10 mouse cellular contexts compared by ENCODE assay signal in genomic region chr9:63750360-63750974, GRCm38 (mm10). TPM values are rescaled to one million over a fixed set of nuclear protein-coding genes. Genes with fewer than 3 reads are reported as not detected.
DNase-seq lines count a peak whose midpoint lies in the region; ATAC-seq and TF ChIP-seq lines count a peak whose summit lies in the region.
"Had no signal": no experiment of that assay in that cellular context is flagged by ENCODE, and none has a peak within 500 bp of the region (broad histone marks: within the 10 kb centered on the region; RNA-seq: fewer than 3 reads in every experiment).

No protein-coding gene starts in this region.

- no peak overlapping the region for H3K4me3 ChIP-seq in forebrain, embryonic 12.5 days (replicated peaks)
- H3K4me3 ChIP-seq in forebrain, embryonic 14.5 days (ENCODE audit: low read depth, low read length): no peak overlapping the region
- no peak overlapping the region for H3K4me3 ChIP-seq in kidney, postnatal 0 days (replicated peaks; ENCODE audit: low read depth, low read length)
- H3K4me3 ChIP-seq in embryonic facial prominence, embryonic 10.5 days: peak overlapping the region; percentile 8; the same call in 1 of the 2 replicates
- no peak overlapping the region for H3K4me3 ChIP-seq in midbrain, embryonic 12.5 days

- no peak for ATAC-seq in forebrain, embryonic 12.5 days (ENCODE audit: low FRiP score)
- ATAC-seq in forebrain, embryonic 14.5 days: no peak
- no peak for ATAC-seq in kidney, postnatal 0 days (replicated peaks; ENCODE audit: low FRiP score, low read depth)
- no peak for ATAC-seq in midbrain, embryonic 12.5 days (ENCODE audit: low FRiP score, low read depth)

- no peak for TF ChIP-seq CTCF in kidney, postnatal 0 days (IDR thresholded peaks at IDR 0.05; ENCODE audit: low read depth)

- H3K27ac ChIP-seq in forebrain, embryonic 12.5 days: 0 out of 2 replicates have a peak overlapping the region, but pooled peaks have one; percentile 56
- no peak overlapping the region; the same call in 1 of the 2 replicates for H3K27ac ChIP-seq in forebrain, embryonic 14.5 days (ENCODE audit: low read depth, low read length)
- 0 out of 2 replicates have a peak overlapping the region, but pooled peaks have one; percentile 14 for H3K27ac ChIP-seq in kidney, postnatal 0 days
- H3K27ac ChIP-seq in embryonic facial prominence, embryonic 10.5 days (replicated peaks): 0 out of 2 replicates have a peak overlapping the region, but pooled peaks have one; percentile 3
- H3K27ac ChIP-seq in midbrain, embryonic 12.5 days (replicated peaks): no peak overlapping the region

- peaks cover 91% of the 10 kb centered on the region for H3K4me1 ChIP-seq in forebrain, embryonic 12.5 days
- H3K4me1 ChIP-seq in forebrain, embryonic 14.5 days (ENCODE audit: control insufficient read depth, insufficient read depth, low read length): peaks cover 33% of the 10 kb centered on the region
- H3K4me1 ChIP-seq in kidney, postnatal 0 days (replicated peaks; ENCODE audit: insufficient read depth, low read length): peaks cover 79% of the 10 kb centered on the region
- peaks cover 100% of the 10 kb centered on the region for H3K4me1 ChIP-seq in embryonic facial prominence, embryonic 10.5 days
- peaks cover 69% of the 10 kb centered on the region for H3K4me1 ChIP-seq in midbrain, embryonic 12.5 days

- WGBS in forebrain, embryonic 12.5 days: 23% methylated on average over 10 of the region's 10 CpGs
- WGBS in forebrain, embryonic 14.5 days: 18% methylated on average over 10 of the region's 10 CpGs
- WGBS in kidney, postnatal 0 days: 32% methylated on average over 10 of the region's 10 CpGs
- WGBS in embryonic facial prominence, embryonic 10.5 days: 53% methylated on average over 10 of the region's 10 CpGs
- 21% methylated on average over 10 of the region's 10 CpGs for WGBS in midbrain, embryonic 12.5 days

- no peaks in the 10 kb centered on the region for H3K36me3 ChIP-seq in forebrain, embryonic 12.5 days (replicated peaks)
- H3K36me3 ChIP-seq in forebrain, embryonic 14.5 days (ENCODE audit: control insufficient read depth, insufficient read depth, low read length): no peaks in the 10 kb centered on the region
- H3K36me3 ChIP-seq in kidney, postnatal 0 days (ENCODE audit: insufficient read depth, low read length): no peaks in the 10 kb centered on the region
- H3K36me3 ChIP-seq in embryonic facial prominence, embryonic 10.5 days (replicated peaks): peaks cover 8% of the 10 kb centered on the region
- H3K36me3 ChIP-seq in midbrain, embryonic 12.5 days: no peaks in the 10 kb centered on the region

- no peak overlapping the region for H3K9ac ChIP-seq in forebrain, embryonic 12.5 days
- H3K9ac ChIP-seq in forebrain, embryonic 14.5 days (ENCODE audit: low read length): no peak overlapping the region
- no peak overlapping the region for H3K9ac ChIP-seq in kidney, postnatal 0 days (ENCODE audit: low read depth, low read length)
- no peak overlapping the region for H3K9ac ChIP-seq in midbrain, embryonic 12.5 days (replicated peaks)

- 0 out of 2 replicates have a peak overlapping the region, but pooled peaks have one; percentile 8 for H3K4me2 ChIP-seq in forebrain, embryonic 12.5 days
- no peak overlapping the region for H3K4me2 ChIP-seq in forebrain, embryonic 14.5 days (ENCODE audit: low read length)
- no peak overlapping the region for H3K4me2 ChIP-seq in kidney, postnatal 0 days (ENCODE audit: low read length)
- H3K4me2 ChIP-seq in midbrain, embryonic 12.5 days (replicated peaks): peak overlapping the region; percentile 16; the same call in 1 of the 2 replicates

- H3K9me3 ChIP-seq in forebrain, embryonic 12.5 days: no peaks in the 10 kb centered on the region
- no peaks in the 10 kb centered on the region for H3K9me3 ChIP-seq in forebrain, embryonic 14.5 days (replicated peaks; ENCODE audit: control insufficient read depth, low read length)
- no peaks in the 10 kb centered on the region for H3K9me3 ChIP-seq in kidney, postnatal 0 days (replicated peaks; ENCODE audit: low read length)
- H3K9me3 ChIP-seq in embryonic facial prominence, embryonic 10.5 days: no peaks in the 10 kb centered on the region
- no peaks in the 10 kb centered on the region for H3K9me3 ChIP-seq in midbrain, embryonic 12.5 days

- no peak for DNase-seq in forebrain, embryonic 14.5 days (ENCODE audit: low spot score)
- DNase-seq in kidney, postnatal 0 days (ENCODE audit: low spot score): no peak
- no peak for DNase-seq in kidney, postnatal 10 days
- no peak for DNase-seq in embryonic facial prominence, embryonic 10.5 days (ENCODE audit: low spot score)
- DNase-seq in cerebellum, adult 18-20 months: no peak
- DNase-seq in right cerebral cortex, adult 18-20 months: no peak
- DNase-seq: gastrocnemius, postnatal 14 days; lung, adult 2 months had no signal

- no peaks in the 10 kb centered on the region for H3K27me3 ChIP-seq in forebrain, embryonic 12.5 days
- no peaks in the 10 kb centered on the region for H3K27me3 ChIP-seq in forebrain, embryonic 14.5 days (replicated peaks; ENCODE audit: control insufficient read depth, insufficient read depth, low read length)
- H3K27me3 ChIP-seq in kidney, postnatal 0 days (ENCODE audit: insufficient read depth, low read length): no peaks in the 10 kb centered on the region
- H3K27me3 ChIP-seq in embryonic facial prominence, embryonic 10.5 days (replicated peaks; ENCODE audit: low read depth, poor library complexity, severe bottlenecking): no peaks in the 10 kb centered on the region
- H3K27me3 ChIP-seq in midbrain, embryonic 12.5 days: peaks cover 16% of the 10 kb centered on the region

RNA-seq across cellular contexts. Expression of gene Smad3, which starts 7.3 kb away (rescaled TPM):
- 23.1 and 23.6 TPM in 2 replicates for polyA plus RNA-seq in forebrain, embryonic 12.5 days (2016; fragmentation: Nextera tagmentation; extraction: Ambion mirVana)
- 5.1 and 5.4 TPM in 2 replicates for polyA plus RNA-seq in forebrain, embryonic 14.5 days (2014; fragmentation: Nextera tagmentation; extraction: Ambion mirVana)
- polyA plus RNA-seq in kidney, postnatal 0 days (2015; fragmentation: Nextera tagmentation; extraction: Ambion mirVana): 19.2 and 20.0 TPM in 2 replicates
- 23.4 and 25.5 TPM in 2 replicates for polyA plus RNA-seq in embryonic facial prominence, embryonic 10.5 days (2016; fragmentation: Nextera tagmentation; extraction: Ambion mirVana)
- 28.4 and 31.2 TPM in 2 replicates for polyA plus RNA-seq in midbrain, embryonic 12.5 days (2016; fragmentation: Nextera tagmentation; extraction: Ambion mirVana)

Comparison
In these comparisons a context has a peak if more than half of its experiments do, and no peak if none do; other contexts are left out.
1. H3K27ac ChIP-seq: peak in forebrain, embryonic 12.5 days (single experiment), kidney, postnatal 0 days (single experiment) and embryonic facial prominence, embryonic 10.5 days (single experiment); none in forebrain, embryonic 14.5 days (single experiment) and midbrain, embryonic 12.5 days (single experiment).
2. H3K4me2 ChIP-seq: peak in forebrain, embryonic 12.5 days (single experiment) and midbrain, embryonic 12.5 days (single experiment); none in forebrain, embryonic 14.5 days (single experiment) and kidney, postnatal 0 days (single experiment).